Mouse (Mus musculus) 3T3-L1 (cell line): ENCODE measurements around the gene Tox2.

Experiments used
- DNase-seq: peaks from one replicate; pipeline ENCODE4 v3.0.0-alpha.2; 2015; ENCODE audit warnings: low read depth, low spot score

Gene Tox2

GRCm38 (mm10) chr2:163202884-163203634, at the start of gene Tox2:
Gene Tox2, plus strand, starts transcription at chr2:163203125.
- DNase-seq: no peak

- peak; percentile 29 for DNase-seq
Measured at GRCm38 (mm10) chr2:163154673-163155072, 48.3 kb upstream of the Tox2 start.

- no peak for DNase-seq
Measured at GRCm38 (mm10) chr2:163158979-163159378, 43.9 kb upstream of the Tox2 start.

- DNase-seq: peak; percentile 4
Measured at GRCm38 (mm10) chr2:163164461-163164990, 38.4 kb upstream of the Tox2 start.

GRCm38 (mm10) chr2:163166067-163166805, 36.7 kb upstream of the Tox2 start:
- peak; percentile 44 for DNase-seq

GRCm38 (mm10) chr2:163171891-163172290, 31.0 kb upstream of the Tox2 start:
- no peak for DNase-seq

- no peak for DNase-seq
Measured at GRCm38 (mm10) chr2:163174066-163174465, 28.9 kb upstream of the Tox2 start.

- DNase-seq: no peak
Measured at GRCm38 (mm10) chr2:163175831-163176230, 27.1 kb upstream of the Tox2 start.

GRCm38 (mm10) chr2:163176502-163176901, 26.4 kb upstream of the Tox2 start:
- no peak for DNase-seq

- DNase-seq: no peak
Measured at GRCm38 (mm10) chr2:163187552-163187951, 15.4 kb upstream of the Tox2 start.

GRCm38 (mm10) chr2:163189596-163189995, 13.3 kb upstream of the Tox2 start:
- DNase-seq: no peak

- no peak for DNase-seq
Measured at GRCm38 (mm10) chr2:163190004-163190441, 12.9 kb upstream of the Tox2 start.

GRCm38 (mm10) chr2:163192485-163192884, 10.4 kb upstream of the Tox2 start:
- no peak for DNase-seq

GRCm38 (mm10) chr2:163194015-163194414, 8.9 kb upstream of the Tox2 start:
- DNase-seq: peak; percentile 5

GRCm38 (mm10) chr2:163194543-163194942, 8.4 kb upstream of the Tox2 start:
- peak; percentile 36 for DNase-seq

- no peak for DNase-seq
Measured at GRCm38 (mm10) chr2:163195106-163195833, 7.7 kb upstream of the Tox2 start.

- DNase-seq: no peak
Measured at GRCm38 (mm10) chr2:163195834-163196145, 7.1 kb upstream of the Tox2 start.

GRCm38 (mm10) chr2:163201897-163202296, 1.0 kb upstream of the Tox2 start:
- no peak for DNase-seq

GRCm38 (mm10) chr2:163202553-163202883, 407 bp upstream of the Tox2 start:
- DNase-seq: no peak

GRCm38 (mm10) chr2:163203635-163204547, 966 bp downstream of the Tox2 start:
- no peak for DNase-seq
